Mouse (Mus musculus): ENCODE measurements around the gene Phf21a. TPM values are rescaled to one million over a fixed set of nuclear protein-coding genes. Genes with fewer than 3 reads are reported as not detected.
A peak's percentile ranks its signal among the peaks of the same experiment; 100 is the strongest.

The Phf21a gene
- polyA plus RNA-seq, 1 experiment, result 49.2 TPM

- DNase-seq (ENCODE audit: low read depth in 1 of 2, low spot score in 2 of 2), result no peak
- Histone ChIP-seq H3K4me1 (ENCODE audit: control insufficient read depth, insufficient read depth, insufficient read length) (peaks cover 14% of the 10 kb centered on the region), H3K27ac (ENCODE audit: insufficient read depth, low read length) (no peak overlapping the region), H3K36me3 (ENCODE audit: control insufficient read depth, insufficient read depth, low read length) (no peaks in the 10 kb centered on the region), H3K27me3 (ENCODE audit: control insufficient read depth, insufficient read depth, low read length) (peaks cover 13% of the 10 kb centered on the region), H3K4me3 (ENCODE audit: extremely low read depth, insufficient read depth, insufficient read length) (peak overlapping the region; percentile 57; the same call in 1 of the 2 replicates)
- TF ChIP-seq POLR2A (IDR thresholded peaks at IDR 0.05; ENCODE audit: low read depth, low read length) (no peak), CTCF (IDR thresholded peaks at IDR 0.05; ENCODE audit: extremely low read depth, insufficient read depth, insufficient read length, insufficient replicate concordance) (no peak)
- WGBS, result 46% methylated on average over 6 of the region's 6 CpGs
Measured at GRCm38 (mm10) chr2:92060291-92060690, 32.6 kb upstream of the Phf21a start.

- Histone ChIP-seq H3K4me1 (ENCODE audit: control insufficient read depth, insufficient read depth, insufficient read length) (peaks cover 14% of the 10 kb centered on the region), H3K27ac (ENCODE audit: insufficient read depth, low read length) (no peak overlapping the region), H3K27me3 (ENCODE audit: control insufficient read depth, insufficient read depth, low read length) (peaks cover 13% of the 10 kb centered on the region), H3K36me3 (ENCODE audit: control insufficient read depth, insufficient read depth, low read length) (no peaks in the 10 kb centered on the region), H3K4me3 (ENCODE audit: extremely low read depth, insufficient read depth, insufficient read length) (no peak overlapping the region)
- WGBS, result 87% methylated on average over 5 of the region's 5 CpGs
- TF ChIP-seq CTCF (IDR thresholded peaks at IDR 0.05; ENCODE audit: extremely low read depth, insufficient read depth, insufficient read length, insufficient replicate concordance) (no peak), POLR2A (IDR thresholded peaks at IDR 0.05; ENCODE audit: low read depth, low read length) (no peak)
- DNase-seq (ENCODE audit: low read depth in 1 of 2, low spot score in 2 of 2), result no peak
Measured at GRCm38 (mm10) chr2:92061337-92061736, 31.6 kb upstream of the Phf21a start.

- DNase-seq (ENCODE audit: low read depth in 1 of 2, low spot score in 2 of 2), result no peak
- Histone ChIP-seq H3K36me3 (ENCODE audit: control insufficient read depth, insufficient read depth, low read length) (no peaks in the 10 kb centered on the region), H3K27ac (ENCODE audit: insufficient read depth, low read length) (no peak overlapping the region), H3K4me1 (ENCODE audit: control insufficient read depth, insufficient read depth, insufficient read length) (peaks cover 14% of the 10 kb centered on the region), H3K27me3 (ENCODE audit: control insufficient read depth, insufficient read depth, low read length) (peaks cover 13% of the 10 kb centered on the region), H3K4me3 (ENCODE audit: extremely low read depth, insufficient read depth, insufficient read length) (no peak overlapping the region)
- WGBS, result 87% methylated on average over 5 of the region's 5 CpGs
- TF ChIP-seq CTCF (IDR thresholded peaks at IDR 0.05; ENCODE audit: extremely low read depth, insufficient read depth, insufficient read length, insufficient replicate concordance), result no peak
- no peak for TF ChIP-seq POLR2A (IDR thresholded peaks at IDR 0.05; ENCODE audit: low read depth, low read length)
Measured at GRCm38 (mm10) chr2:92063106-92063505, 29.8 kb upstream of the Phf21a start.

- WGBS, result 35% methylated on average over 8 of the region's 8 CpGs
- Histone ChIP-seq H3K4me3 (ENCODE audit: extremely low read depth, insufficient read depth, insufficient read length) (no peak overlapping the region), H3K4me1 (ENCODE audit: control insufficient read depth, insufficient read depth, insufficient read length) (no peaks in the 10 kb centered on the region), H3K27me3 (ENCODE audit: control insufficient read depth, insufficient read depth, low read length) (peaks cover 2% of the 10 kb centered on the region; the same call in 1 of the 2 replicates), H3K27ac (ENCODE audit: insufficient read depth, low read length) (no peak overlapping the region), H3K36me3 (ENCODE audit: control insufficient read depth, insufficient read depth, low read length) (no peaks in the 10 kb centered on the region)
- DNase-seq (ENCODE audit: low read depth in 1 of 2, low spot score in 2 of 2), result no peak
- no peak for TF ChIP-seq POLR2A (IDR thresholded peaks at IDR 0.05; ENCODE audit: low read depth, low read length)
Measured at GRCm38 (mm10) chr2:92065269-92065888, 27.5 kb upstream of the Phf21a start.

- no peak overlapping the region for H3K27ac ChIP-seq (ENCODE audit: insufficient read depth, low read length)
- H3K4me1 ChIP-seq (ENCODE audit: control insufficient read depth, insufficient read depth, insufficient read length), result no peaks in the 10 kb centered on the region
- DNase-seq (ENCODE audit: low read depth in 1 of 2, low spot score in 2 of 2), result no peak
- H3K36me3 ChIP-seq (ENCODE audit: control insufficient read depth, insufficient read depth, low read length), result no peaks in the 10 kb centered on the region
- no peak for TF ChIP-seq CTCF (IDR thresholded peaks at IDR 0.05; ENCODE audit: extremely low read depth, insufficient read depth, insufficient read length, insufficient replicate concordance)
- TF ChIP-seq POLR2A (IDR thresholded peaks at IDR 0.05; ENCODE audit: low read depth, low read length), result no peak
- no peak overlapping the region for H3K4me3 ChIP-seq (ENCODE audit: extremely low read depth, insufficient read depth, insufficient read length)
- 87% methylated on average over 6 of the region's 6 CpGs for WGBS
- H3K27me3 ChIP-seq (ENCODE audit: control insufficient read depth, insufficient read depth, low read length), result no peaks in the 10 kb centered on the region
Measured at GRCm38 (mm10) chr2:92065938-92066337, 27.0 kb upstream of the Phf21a start.

GRCm38 (mm10) chr2:92066899-92067298 lies 26.0 kb upstream of the Phf21a start:
- DNase-seq (ENCODE audit: low read depth in 1 of 2, low spot score in 2 of 2), result no peak
- TF ChIP-seq POLR2A (IDR thresholded peaks at IDR 0.05; ENCODE audit: low read depth, low read length) (no peak), CTCF (IDR thresholded peaks at IDR 0.05; ENCODE audit: extremely low read depth, insufficient read depth, insufficient read length, insufficient replicate concordance) (no peak)
- H3K4me3 ChIP-seq (ENCODE audit: extremely low read depth, insufficient read depth, insufficient read length), result no peak overlapping the region
- no peaks in the 10 kb centered on the region for H3K4me1 ChIP-seq (ENCODE audit: control insufficient read depth, insufficient read depth, insufficient read length)
- no peak overlapping the region for H3K27ac ChIP-seq (ENCODE audit: insufficient read depth, low read length)
- 67% methylated on average over 1 of the region's 1 CpGs for WGBS
- H3K36me3 ChIP-seq (ENCODE audit: control insufficient read depth, insufficient read depth, low read length), result no peaks in the 10 kb centered on the region
- H3K27me3 ChIP-seq (ENCODE audit: control insufficient read depth, insufficient read depth, low read length), result no peaks in the 10 kb centered on the region

GRCm38 (mm10) chr2:92067600-92067999 lies 25.3 kb upstream of the Phf21a start:
- no peak for TF ChIP-seq CTCF (IDR thresholded peaks at IDR 0.05; ENCODE audit: extremely low read depth, insufficient read depth, insufficient read length, insufficient replicate concordance)
- TF ChIP-seq POLR2A (IDR thresholded peaks at IDR 0.05; ENCODE audit: low read depth, low read length), result no peak
- no peak for DNase-seq (ENCODE audit: low read depth in 1 of 2, low spot score in 2 of 2)
- WGBS, result 75% methylated on average over 3 of the region's 3 CpGs
- Histone ChIP-seq H3K4me1 (ENCODE audit: control insufficient read depth, insufficient read depth, insufficient read length) (no peaks in the 10 kb centered on the region), H3K4me3 (ENCODE audit: extremely low read depth, insufficient read depth, insufficient read length) (no peak overlapping the region), H3K27me3 (ENCODE audit: control insufficient read depth, insufficient read depth, low read length) (no peaks in the 10 kb centered on the region), H3K27ac (ENCODE audit: insufficient read depth, low read length) (no peak overlapping the region), H3K36me3 (ENCODE audit: control insufficient read depth, insufficient read depth, low read length) (no peaks in the 10 kb centered on the region)

All from spleen, adult 2 months (tissue).